Mouse (Mus musculus) thymus, adult 2 months (tissue): ENCODE measurements around the gene Vamp1. TPM values are rescaled to one million over a fixed set of nuclear protein-coding genes. Genes with fewer than 3 reads are reported as not detected.

Source experiments
- DNase-seq: peaks from one replicate; pipeline ENCODE4 v3.0.0; 2021
- H3K27ac ChIP-seq: fragments of 200-500 bp; 2 replicates; pipeline ENCODE4 v1.5.1; 2012; ENCODE audit warnings: low read length, control low read depth; ENCODE audit not compliant: control insufficient read depth, insufficient read depth
- H3K27me3 ChIP-seq: fragments of 200-500 bp; 2 replicates; pipeline ENCODE4 v1.6.1; 2012; ENCODE audit warnings: mild to moderate bottlenecking, low read length, moderate library complexity, mixed read lengths; ENCODE audit not compliant: control insufficient read depth, insufficient read depth
- H3K36me3 ChIP-seq: fragments of 200-500 bp; 2 replicates; pipeline ENCODE4 v1.6.1; 2012; ENCODE audit warnings: mild to moderate bottlenecking, low read length, moderate library complexity; ENCODE audit not compliant: control insufficient read depth, insufficient read depth
- H3K4me1 ChIP-seq: fragments of 200-500 bp; replicated peaks from 2 replicates; pipeline ENCODE4 v1.6.1; 2012; ENCODE audit warnings: low read length; ENCODE audit not compliant: control insufficient read depth, insufficient read depth
- H3K4me3 ChIP-seq: fragments of 200-500 bp; 2 replicates; pipeline ENCODE4 v1.5.1; 2012; ENCODE audit warnings: mild to moderate bottlenecking, low read length, control low read depth, moderate library complexity; ENCODE audit not compliant: control insufficient read depth, insufficient read depth
- CTCF ChIP-seq: fragments of 200-500 bp; IDR thresholded peaks from 2 replicates; pipeline ENCODE4 v1.5.1; 2012; ENCODE audit warnings: mild to moderate bottlenecking, control low read depth, low read length, moderate library complexity, borderline replicate concordance; ENCODE audit not compliant: control insufficient read depth, poor library complexity, insufficient read depth; ENCODE audit errors: extremely low read depth
- POLR2A ChIP-seq: fragments of 200-500 bp; IDR thresholded peaks from 2 replicates; pipeline ENCODE4 v1.6.1; 2012; ENCODE audit warnings: mild to moderate bottlenecking, low read length, control low read depth, moderate library complexity; ENCODE audit not compliant: control insufficient read depth, poor library complexity, insufficient read depth; ENCODE audit errors: extremely low read depth
- WGBS: fragments of 180-500 bp; shearing (Covaris S2); methylation state at CpG from one replicate; pipeline ENCODE4 v1.1.7; 2018; 5-methylcytosine and 5-hydroxymethylcytosine counted together
- polyA plus RNA-seq: library from polyadenylated mRNA; depleted of rRNA; stranded (reverse); fragments of >200 nt; gene quantifications from 2 replicates; pipeline ENCODE4 v1.2.3, GENCODE M21; 2012; rRNA removed

Gene Vamp1
- polyA plus RNA-seq, 1 experiment = 423 TPM

DNA sequence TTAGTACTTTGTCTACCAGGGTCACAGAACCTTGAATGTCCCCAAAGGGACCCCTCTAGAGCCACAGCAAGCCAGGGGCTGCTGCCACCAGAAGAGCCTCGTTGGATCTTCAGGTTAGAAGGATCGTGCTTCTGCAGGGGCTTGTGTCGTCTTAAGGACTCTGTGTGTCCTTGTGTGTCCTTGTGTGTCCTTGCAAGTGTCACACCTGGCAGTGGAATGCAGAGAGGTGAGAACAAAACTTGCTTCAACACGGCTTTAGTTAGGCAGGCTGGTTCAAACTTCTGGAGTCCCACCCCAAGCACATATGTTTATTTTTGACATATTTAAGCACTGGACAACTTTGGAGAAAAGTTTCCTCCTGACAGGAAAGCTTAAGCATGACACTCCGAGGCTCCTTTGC, 73.4 kb downstream of the Vamp1 start:
- TF ChIP-seq CTCF (no peak), POLR2A (no peak)
- no peaks in the 10 kb centered on the region for H3K27me3 ChIP-seq
- no peak overlapping the region for H3K27ac ChIP-seq
- DNase-seq = no peak
- no peaks in the 10 kb centered on the region for H3K36me3 ChIP-seq
- no peak overlapping the region for H3K4me3 ChIP-seq
- H3K4me1 ChIP-seq = no peaks in the 10 kb centered on the region
- 91% methylated on average over 5 of the region's 5 CpGs for WGBS

DNA sequence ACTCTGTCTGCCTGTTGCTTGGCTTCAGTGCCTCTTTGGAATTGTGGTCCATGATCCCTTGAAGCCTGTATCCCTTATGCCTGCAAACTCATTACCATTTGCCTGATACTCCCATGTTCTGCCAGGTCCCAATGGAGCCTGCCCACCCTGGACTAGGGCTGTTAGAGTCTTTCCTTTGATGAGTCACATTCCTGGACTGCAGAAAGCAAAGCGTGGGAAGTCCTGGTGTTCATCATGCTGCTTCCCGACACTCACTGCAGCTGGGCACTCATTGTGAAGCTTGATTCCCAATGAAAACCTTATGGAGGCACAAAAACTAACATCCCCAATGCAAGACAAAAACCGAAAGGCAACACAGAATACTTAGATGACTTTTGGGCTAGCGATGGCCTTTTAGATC, 76.0 kb downstream of the Vamp1 start:
- no peak for TF ChIP-seq CTCF
- TF ChIP-seq POLR2A = no peak
- WGBS = 90% methylated on average over 4 of the region's 4 CpGs
- H3K27me3 ChIP-seq = no peaks in the 10 kb centered on the region
- H3K4me1 ChIP-seq = no peaks in the 10 kb centered on the region
- H3K27ac ChIP-seq = no peak overlapping the region
- no peak overlapping the region for H3K4me3 ChIP-seq
- H3K36me3 ChIP-seq = no peaks in the 10 kb centered on the region
- DNase-seq = no peak

GRCm38 (mm10) chr6:125292256-125292655, 76.9 kb downstream of the Vamp1 start:
- H3K27me3 ChIP-seq = no peaks in the 10 kb centered on the region

DNA sequence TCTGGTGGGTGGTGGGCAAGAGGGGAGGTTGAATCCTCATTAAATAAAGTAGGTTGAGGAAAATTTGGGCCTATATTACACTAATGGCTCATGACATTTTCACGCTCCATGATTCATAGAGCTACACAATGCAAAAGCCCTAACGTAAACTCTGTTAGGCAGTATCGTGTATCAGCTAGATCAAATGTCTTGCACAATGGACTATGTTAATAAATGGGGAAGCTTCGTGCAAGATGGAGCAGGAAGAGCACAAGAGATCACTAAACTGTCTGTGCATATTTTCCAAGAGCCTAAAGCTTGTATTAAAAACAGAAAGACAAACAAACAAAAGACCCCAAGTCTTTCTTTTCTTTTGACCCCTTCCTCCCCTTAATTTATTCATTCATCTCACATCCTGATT, 78.7 kb downstream of the Vamp1 start:
- DNase-seq = no peak
- TF ChIP-seq POLR2A = no peak
- TF ChIP-seq CTCF = no peak
- Histone ChIP-seq H3K4me1 (no peaks in the 10 kb centered on the region), H3K36me3 (no peaks in the 10 kb centered on the region), H3K4me3 (no peak overlapping the region), H3K27ac (no peak overlapping the region), H3K27me3 (no peaks in the 10 kb centered on the region)
- 93% methylated on average over 4 of the region's 4 CpGs for whole genome bisulfite sequencing

More at GRCm38 (mm10) chr6:125292256-125292655, 76.9 kb downstream of the Vamp1 start:
- no peak overlapping the region for H3K27ac ChIP-seq
- no peak for TF ChIP-seq POLR2A
- TF ChIP-seq CTCF = no peak
- no peak overlapping the region for H3K4me3 ChIP-seq
- no peaks in the 10 kb centered on the region for H3K4me1 ChIP-seq
- WGBS = 96% methylated on average over 7 of the region's 7 CpGs
- H3K36me3 ChIP-seq = no peaks in the 10 kb centered on the region
- DNase-seq = no peak

Other genes with a start within 250 kb of the Vamp1 start
- 5.1 and 5.5 TPM in 2 replicates for gene Pianp, start 218.9 kb upstream of the Vamp1 start, polyA plus RNA-seq
- 117 and 126 TPM in 2 replicates for gene Zfp384, start 206.4 kb upstream of the Vamp1 start, polyA plus RNA-seq
- gene Ing4, start 175.8 kb upstream of the Vamp1 start, polyA plus RNA-seq = 96.8 and 99.4 TPM in 2 replicates
- 70.8 and 89.5 TPM in 2 replicates for gene Acrbp, start 165.9 kb upstream of the Vamp1 start, polyA plus RNA-seq
- gene Lpar5, start 147.6 kb upstream of the Vamp1 start, polyA plus RNA-seq = 35.7 and 40.0 TPM in 2 replicates
- 127 and 211 TPM in 2 replicates for gene Chd4, start 119.6 kb upstream of the Vamp1 start, polyA plus RNA-seq
- gene Nop2, start 83.6 kb upstream of the Vamp1 start, polyA plus RNA-seq = 26.4 and 28.6 TPM in 2 replicates
- 90.4 and 94.6 TPM in 2 replicates for gene Iffo1, start 70.3 kb upstream of the Vamp1 start, polyA plus RNA-seq
- gene Gapdh, start 49.1 kb upstream of the Vamp1 start, polyA plus RNA-seq = 3,688 and 4,326 TPM in 2 replicates
- gene Ncapd2, start 23.9 kb upstream of the Vamp1 start, polyA plus RNA-seq = 430 and 598 TPM in 2 replicates
- 68.1 and 70.7 TPM in 2 replicates for gene Mrpl51, start 23.8 kb upstream of the Vamp1 start, polyA plus RNA-seq
- gene Tapbpl, start 16.3 kb downstream of the Vamp1 start, polyA plus RNA-seq = 64.2 and 67.6 TPM in 2 replicates
- 1,056 and 1,075 TPM in 2 replicates for gene Cd27, start 21.5 kb downstream of the Vamp1 start, polyA plus RNA-seq
- 0.15 and 0.84 TPM in 2 replicates for gene Tuba3a, start 70.5 kb downstream of the Vamp1 start, polyA plus RNA-seq
- 29.3 and 30.6 TPM in 2 replicates for gene Ltbr, start 98.3 kb downstream of the Vamp1 start, polyA plus RNA-seq
- gene Scnn1a, start 105.1 kb downstream of the Vamp1 start, polyA plus RNA-seq = 32.8 and 35.8 TPM in 2 replicates
- gene Tnfrsf1a, start 133.8 kb downstream of the Vamp1 start, polyA plus RNA-seq = 140 and 149 TPM in 2 replicates
- 2.4 and 2.5 TPM in 2 replicates for gene Plekhg6, start 165.2 kb downstream of the Vamp1 start, polyA plus RNA-seq